Mouse (Mus musculus) megakaryocyte, embryonic 14.5 days (primary cell): Measurements from ENCODE around the gene Mthfr.

Source experiments
- FLI1 ChIP-seq: IDR thresholded peaks from 2 replicates; pipeline ENCODE4 v1.6.1; 2012; ENCODE audit warnings: low read length, inconsistent platforms, mixed read lengths
- GATA1 ChIP-seq: IDR thresholded peaks from 3 replicates; pipeline ENCODE4 v1.6.1; 2012; ENCODE audit warnings: mixed read lengths, low read length, inconsistent platforms, borderline replicate concordance

GRCm38 (mm10) chr4:148098666-148099065 lies 59.8 kb downstream of the Mthfr start:
- TF ChIP-seq GATA1: no peak
- no peak for TF ChIP-seq FLI1
